Mouse (Mus musculus) stomach, embryonic 15.5 days (tissue): ENCODE results near the gene Mpc2. TPM values are rescaled to one million over a fixed set of nuclear protein-coding genes. Genes with fewer than 3 reads are reported as not detected.

ENCODE experiments used
- ATAC-seq: fragments of 200-750 bp; cut with Nextera tagmentation; 2 replicates; pipeline ENCODE4 v1.8.0; 2017; ENCODE audit warnings: low read depth, moderate number of reproducible peaks, moderate TSS enrichment; ENCODE audit not compliant: insufficient read depth, low FRiP score
- H3K27ac ChIP-seq: fragments of 300-500 bp; sonication (generic); 2 replicates; pipeline ENCODE4 v1.5.1; 2015; ENCODE audit warnings: mild to moderate bottlenecking, inconsistent platforms
- H3K27me3 ChIP-seq: fragments of 300-500 bp; sonication (generic); replicated peaks from 2 replicates; pipeline ENCODE4 v1.6.1; 2015; ENCODE audit warnings: inconsistent platforms
- H3K36me3 ChIP-seq: fragments of 300-500 bp; sonication (generic); 2 replicates; pipeline ENCODE4 v1.6.1; 2015; ENCODE audit warnings: inconsistent platforms
- H3K4me1 ChIP-seq: fragments of 300-500 bp; sonication (generic); 2 replicates; pipeline ENCODE4 v1.6.1; 2015; ENCODE audit warnings: inconsistent platforms
- H3K4me2 ChIP-seq: fragments of 300-500 bp; sonication (generic); 2 replicates; pipeline ENCODE4 v1.6.1; 2015; ENCODE audit warnings: mild to moderate bottlenecking, inconsistent platforms
- H3K4me3 ChIP-seq: fragments of 300-500 bp; sonication (generic); replicated peaks from 2 replicates; pipeline ENCODE4 v1.5.1; 2015; ENCODE audit warnings: inconsistent platforms
- H3K9ac ChIP-seq: fragments of 300-500 bp; sonication (generic); 2 replicates; pipeline ENCODE4 v1.6.1; 2015; ENCODE audit warnings: inconsistent platforms
- H3K9me3 ChIP-seq: fragments of 300-500 bp; sonication (generic); 2 replicates; pipeline ENCODE4 v1.6.1; 2016; ENCODE audit warnings: inconsistent platforms
- WGBS: fragments of 180-500 bp; shearing (Covaris S2); methylation state at CpG from one replicate; pipeline ENCODE4 v1.1.7; 2015; 5-methylcytosine and 5-hydroxymethylcytosine counted together
- polyA plus RNA-seq: library from polyadenylated mRNA; unstranded; fragments of >200 nt; fragmentation: Nextera tagmentation; extraction: Ambion mirVana; gene quantifications from 2 replicates; pipeline ENCODE4 v1.2.1, GENCODE M21; 2015

Gene Mpc2
- polyA plus RNA-seq, 1 experiment from 2014 or later: 159 TPM

DNA sequence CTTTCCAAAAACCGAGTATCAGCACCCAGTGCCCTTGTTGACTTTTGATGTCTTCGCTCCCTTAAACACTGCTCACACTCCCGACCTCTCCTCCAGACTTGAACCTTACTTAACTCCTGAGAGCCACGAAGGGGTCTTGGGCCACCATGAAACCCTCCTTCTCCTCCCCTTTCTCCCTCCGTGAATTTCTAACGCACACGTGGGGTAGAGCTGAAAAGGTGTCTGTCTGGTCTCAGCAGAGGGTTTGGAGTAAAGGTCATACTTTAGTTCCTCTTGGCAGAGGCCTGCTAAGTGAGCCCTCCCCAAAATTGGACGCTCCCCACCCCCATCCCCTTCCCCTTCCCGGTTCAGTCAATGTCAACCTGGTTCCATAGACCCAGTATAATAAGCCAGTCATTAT lies 1.2 kb downstream of the Mpc2 start:
- no peak for ATAC-seq
- H3K27ac ChIP-seq: peak overlapping the region; percentile 89
- 2% methylated on average over 9 of the region's 9 CpGs for WGBS

DNA sequence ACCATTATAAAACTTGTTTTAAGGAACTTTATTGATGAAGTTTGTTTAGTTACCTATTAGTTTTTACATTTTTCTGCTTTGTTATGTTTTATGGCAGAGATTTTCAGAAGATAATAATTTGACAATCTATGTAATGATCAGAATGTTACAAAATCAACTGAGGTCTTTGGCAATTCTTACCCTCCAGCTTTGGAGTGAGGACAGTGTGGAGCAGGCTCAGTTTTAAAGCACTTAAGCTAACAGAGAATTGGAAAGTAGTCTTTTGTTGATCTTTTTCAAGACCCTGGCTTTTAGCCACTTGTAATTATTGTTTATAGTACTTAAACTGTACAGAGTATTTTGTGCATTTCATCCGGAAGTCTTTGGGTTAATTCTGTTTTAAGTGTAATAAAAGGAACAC lies 2.4 kb downstream of the Mpc2 start:
- H3K4me3 ChIP-seq: no peak overlapping the region

More for the DNA sequence above, 1.2 kb downstream of the Mpc2 start:
- Histone ChIP-seq H3K27me3 (no peaks in the 10 kb centered on the region), H3K9me3 (no peaks in the 10 kb centered on the region), H3K4me3 (peak overlapping the region; percentile 87), H3K9ac (peak overlapping the region; percentile 68), H3K36me3 (no peaks in the 10 kb centered on the region), H3K4me1 (0 out of 2 replicates have a peak, but pooled peaks cover 3% of the 10 kb centered on the region), H3K4me2 (peak overlapping the region; percentile 72)

DNA sequence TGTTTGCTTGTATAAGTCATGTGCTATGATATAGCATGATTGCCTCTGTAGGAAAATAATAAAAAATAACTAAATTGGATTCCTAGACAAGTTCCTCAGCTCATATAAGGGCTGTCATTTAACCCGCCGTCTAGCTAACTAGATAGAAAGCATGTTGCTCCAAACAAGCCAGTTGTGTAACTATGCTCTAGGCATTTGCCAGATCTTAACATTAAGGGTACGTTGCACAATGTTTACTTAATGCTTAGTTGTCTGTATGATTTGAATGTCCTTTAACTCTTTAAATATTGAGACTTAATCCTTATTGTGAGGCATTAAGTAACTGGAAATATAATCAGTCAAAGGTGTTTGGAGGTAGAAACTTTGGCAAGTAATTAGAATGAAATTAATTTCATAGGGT lies 4.1 kb downstream of the Mpc2 start:
- H3K4me1 ChIP-seq: 0 out of 2 replicates have a peak, but pooled peaks cover 3% of the 10 kb centered on the region
- no peak overlapping the region for H3K4me3 ChIP-seq
- no peaks in the 10 kb centered on the region for H3K36me3 ChIP-seq
- H3K4me2 ChIP-seq: no peak overlapping the region
- no peak for ATAC-seq
- H3K9ac ChIP-seq: no peak overlapping the region
- H3K27ac ChIP-seq: no peak overlapping the region
- WGBS: 64% methylated on average over 3 of the region's 3 CpGs
- H3K27me3 ChIP-seq: no peaks in the 10 kb centered on the region
- no peaks in the 10 kb centered on the region for H3K9me3 ChIP-seq

More for the DNA sequence above, 2.4 kb downstream of the Mpc2 start:
- H3K4me2 ChIP-seq: no peak overlapping the region
- 0 out of 2 replicates have a peak, but pooled peaks cover 3% of the 10 kb centered on the region for H3K4me1 ChIP-seq
- no peaks in the 10 kb centered on the region for H3K27me3 ChIP-seq
- H3K27ac ChIP-seq: no peak overlapping the region
- WGBS: 71% methylated on average over 1 of the region's 1 CpGs
- no peaks in the 10 kb centered on the region for H3K9me3 ChIP-seq
- H3K36me3 ChIP-seq: no peaks in the 10 kb centered on the region
- no peak for ATAC-seq
- H3K9ac ChIP-seq: no peak overlapping the region

DNA sequence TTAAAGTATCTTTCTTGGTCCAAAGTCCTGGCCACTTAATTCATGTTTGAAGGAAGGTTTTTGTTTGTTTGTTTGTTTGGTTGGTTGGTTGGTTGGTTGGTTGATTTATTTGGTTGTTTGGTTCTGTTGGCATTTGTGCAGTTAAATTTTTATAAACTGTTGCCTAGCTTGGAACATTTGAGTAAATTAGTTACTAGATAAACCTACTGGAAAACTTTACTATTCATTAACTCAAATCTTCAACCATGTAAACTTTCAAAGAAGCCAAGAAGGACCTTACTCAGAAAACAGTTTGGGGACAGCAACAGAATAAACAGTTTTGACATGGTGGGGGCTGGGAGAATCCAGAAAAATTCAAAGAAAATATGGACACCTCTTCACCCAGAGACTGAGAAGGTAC lies 8.5 kb downstream of the Mpc2 start:
- Histone ChIP-seq H3K9me3 (no peaks in the 10 kb centered on the region), H3K4me2 (no peak overlapping the region), H3K4me1 (no peaks in the 10 kb centered on the region), H3K27me3 (no peaks in the 10 kb centered on the region), H3K36me3 (no peaks in the 10 kb centered on the region), H3K4me3 (no peak overlapping the region), H3K9ac (no peak overlapping the region), H3K27ac (no peak overlapping the region)
- ATAC-seq: no peak

DNA sequence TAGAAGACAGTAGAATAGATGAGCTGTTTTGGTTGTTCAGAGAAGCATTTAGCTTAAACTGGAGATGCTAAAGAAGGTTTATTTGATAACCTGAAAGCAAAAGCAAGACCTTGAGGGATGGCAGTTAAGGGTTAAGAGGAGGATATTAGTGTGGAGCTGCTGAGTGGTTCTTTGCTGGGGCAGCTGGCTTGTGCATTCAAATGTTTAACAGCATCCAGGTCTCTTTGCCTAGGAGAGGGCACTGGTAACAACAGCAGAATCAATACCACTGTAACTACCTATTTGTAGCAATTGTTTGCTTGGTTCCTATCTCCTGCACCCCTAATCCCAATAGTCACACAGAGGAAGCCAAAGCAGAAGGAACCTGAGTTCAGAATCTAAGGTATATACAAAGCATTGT lies 9.3 kb downstream of the Mpc2 start:
- Histone ChIP-seq H3K4me3 (no peak overlapping the region), H3K27ac (no peak overlapping the region), H3K27me3 (no peaks in the 10 kb centered on the region), H3K9ac (no peak overlapping the region), H3K9me3 (no peaks in the 10 kb centered on the region), H3K4me2 (no peak overlapping the region), H3K4me1 (no peaks in the 10 kb centered on the region), H3K36me3 (no peaks in the 10 kb centered on the region)
- no peak for ATAC-seq

DNA sequence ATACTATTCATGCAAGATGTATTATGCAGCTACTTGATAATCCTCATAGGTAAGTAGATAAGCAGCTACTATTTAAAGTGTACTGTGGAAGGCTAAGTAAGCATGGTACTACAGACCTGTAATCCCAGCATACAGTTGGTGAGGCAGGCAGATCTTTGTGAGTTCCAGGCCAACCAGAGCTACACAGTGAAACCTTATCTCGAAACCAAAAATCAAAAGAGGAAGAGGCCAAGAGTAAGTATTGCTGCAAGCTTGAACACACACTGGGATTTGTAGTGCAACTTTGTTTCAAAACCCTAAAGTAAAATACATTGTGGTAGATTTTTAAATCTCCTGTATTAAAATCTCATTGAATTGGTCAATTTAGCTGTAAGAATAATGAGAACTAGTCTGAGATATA lies 11.1 kb downstream of the Mpc2 start:
- Histone ChIP-seq H3K4me2 (no peak overlapping the region), H3K27ac (no peak overlapping the region), H3K4me3 (no peak overlapping the region), H3K9ac (no peak overlapping the region), H3K9me3 (no peaks in the 10 kb centered on the region), H3K36me3 (no peaks in the 10 kb centered on the region), H3K27me3 (no peaks in the 10 kb centered on the region), H3K4me1 (no peaks in the 10 kb centered on the region)
- WGBS: 80% methylated on average over 1 of the region's 1 CpGs
- ATAC-seq: no peak

DNA sequence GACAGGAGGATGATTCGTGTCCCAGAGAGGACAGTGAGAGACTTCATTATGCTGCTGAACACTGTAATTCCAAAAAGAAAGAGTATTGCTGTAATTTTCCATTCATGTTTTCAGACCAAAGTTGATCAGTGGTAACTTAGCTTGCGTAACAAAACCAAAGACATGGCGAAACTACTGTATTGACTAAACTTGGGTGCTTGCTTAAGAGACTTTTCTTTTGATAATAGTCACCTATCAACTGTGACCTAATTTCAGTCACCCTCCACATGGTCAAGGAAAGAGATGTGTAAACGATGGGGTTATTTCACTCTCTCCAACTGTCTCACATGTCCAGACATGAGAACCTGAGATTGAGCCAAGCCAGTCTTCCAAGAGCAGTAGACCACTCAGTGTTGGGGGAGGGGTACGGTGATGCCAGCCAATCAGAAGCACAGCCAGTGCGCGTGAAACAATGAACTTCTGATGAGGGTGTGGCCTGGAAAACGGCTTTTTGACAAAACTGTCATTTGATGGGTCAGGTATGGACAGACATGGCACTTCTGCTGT lies 24.3 kb downstream of the Mpc2 start, which contains the start of gene Adcy10:
Gene Adcy10, plus strand, starts transcription at position 496 of the 546 bp plus-strand sequence.
- Histone ChIP-seq H3K9me3 (no peaks in the 10 kb centered on the region), H3K4me2 (no peak within 1 kb of the TSS), H3K4me3 (no peak within 1 kb of the TSS), H3K36me3 (no peaks in the 10 kb centered on the region), H3K9ac (no peak within 1 kb of the TSS), H3K27me3 (no peaks in the 10 kb centered on the region), H3K4me1 (no peaks in the 10 kb centered on the region), H3K27ac (no peak within 1 kb of the TSS)
- no peak for ATAC-seq
- 89% methylated on average over 8 of the region's 8 CpGs for WGBS

DNA sequence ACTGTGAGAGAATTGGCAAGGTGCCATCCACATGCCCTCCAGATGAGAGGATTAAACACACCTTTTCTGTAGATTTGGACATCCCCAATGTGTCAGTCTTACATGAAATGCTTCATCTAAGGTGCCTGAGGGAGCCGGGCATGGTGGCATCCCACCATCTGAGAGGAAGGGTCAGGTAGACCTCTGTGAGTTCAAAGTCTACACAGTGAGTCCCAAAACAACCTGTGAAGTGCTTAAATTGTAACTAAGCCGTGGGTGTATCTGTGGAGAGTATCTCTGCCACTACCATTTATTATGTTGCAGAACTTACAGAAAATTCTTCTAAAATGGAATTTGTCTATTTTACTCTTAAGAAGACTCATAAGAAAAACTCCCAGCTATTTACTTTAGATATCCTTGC lies 25.7 kb downstream of the Mpc2 start:
- no peaks in the 10 kb centered on the region for H3K9me3 ChIP-seq
- no peak overlapping the region for H3K4me2 ChIP-seq
- H3K4me3 ChIP-seq: no peak overlapping the region
- H3K27me3 ChIP-seq: no peaks in the 10 kb centered on the region
- no peaks in the 10 kb centered on the region for H3K36me3 ChIP-seq
- WGBS: 85% methylated on average over 2 of the region's 2 CpGs
- no peak overlapping the region for H3K27ac ChIP-seq
- ATAC-seq: no peak
- no peaks in the 10 kb centered on the region for H3K4me1 ChIP-seq
- no peak overlapping the region for H3K9ac ChIP-seq

DNA sequence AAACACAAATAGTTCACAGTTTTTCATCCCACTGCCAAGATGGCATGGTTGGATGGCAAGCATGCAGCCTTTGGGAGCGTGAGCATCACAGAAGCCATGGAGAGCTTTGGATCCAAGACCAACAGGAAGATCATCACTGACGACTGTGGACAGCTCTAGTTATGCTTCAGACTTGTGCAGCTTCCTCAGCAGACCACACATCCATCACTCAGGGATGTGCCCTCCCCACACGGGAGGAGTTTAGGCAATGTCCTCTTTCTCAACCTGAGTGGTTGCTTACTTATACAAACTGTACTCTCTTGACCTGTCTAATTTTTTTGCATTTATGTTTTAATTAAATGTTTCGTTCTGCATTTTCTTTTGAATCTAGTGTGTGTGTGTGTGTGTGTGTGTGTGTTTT lies 28.8 kb downstream of the Mpc2 start:
- Histone ChIP-seq H3K36me3 (no peaks in the 10 kb centered on the region), H3K4me3 (no peak overlapping the region), H3K4me2 (no peak overlapping the region), H3K27me3 (no peaks in the 10 kb centered on the region), H3K9me3 (no peaks in the 10 kb centered on the region), H3K27ac (no peak overlapping the region), H3K4me1 (no peaks in the 10 kb centered on the region), H3K9ac (no peak overlapping the region)
- 80% methylated on average over 4 of the region's 4 CpGs for WGBS
- ATAC-seq: no peak

DNA sequence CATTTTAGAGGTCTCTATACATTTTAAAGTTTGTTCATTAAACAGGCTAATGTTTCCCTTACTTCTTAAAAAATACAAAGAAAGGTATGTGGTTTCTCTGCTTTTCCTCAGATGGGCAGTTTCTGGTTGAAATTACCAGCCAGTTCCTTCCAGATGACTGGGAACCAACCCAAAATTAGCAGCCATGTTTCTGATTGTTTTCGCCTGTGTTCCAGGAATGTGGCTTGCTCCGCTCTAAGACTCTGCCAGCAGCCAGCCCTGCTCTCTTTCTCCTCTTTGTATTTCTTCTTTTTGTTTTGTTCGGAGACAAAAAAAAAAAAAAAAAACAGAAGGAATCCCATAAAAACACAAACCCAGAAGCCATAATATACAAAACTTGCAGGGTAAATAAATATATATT lies 38.4 kb downstream of the Mpc2 start:
- H3K4me3 ChIP-seq: no peak overlapping the region
- 53% methylated on average over 3 of the region's 3 CpGs for WGBS
- H3K27me3 ChIP-seq: no peaks in the 10 kb centered on the region
- no peak overlapping the region for H3K4me2 ChIP-seq
- no peaks in the 10 kb centered on the region for H3K9me3 ChIP-seq
- H3K36me3 ChIP-seq: no peaks in the 10 kb centered on the region
- ATAC-seq: no peak
- H3K9ac ChIP-seq: no peak overlapping the region
- H3K27ac ChIP-seq: no peak overlapping the region
- H3K4me1 ChIP-seq: no peaks in the 10 kb centered on the region

DNA sequence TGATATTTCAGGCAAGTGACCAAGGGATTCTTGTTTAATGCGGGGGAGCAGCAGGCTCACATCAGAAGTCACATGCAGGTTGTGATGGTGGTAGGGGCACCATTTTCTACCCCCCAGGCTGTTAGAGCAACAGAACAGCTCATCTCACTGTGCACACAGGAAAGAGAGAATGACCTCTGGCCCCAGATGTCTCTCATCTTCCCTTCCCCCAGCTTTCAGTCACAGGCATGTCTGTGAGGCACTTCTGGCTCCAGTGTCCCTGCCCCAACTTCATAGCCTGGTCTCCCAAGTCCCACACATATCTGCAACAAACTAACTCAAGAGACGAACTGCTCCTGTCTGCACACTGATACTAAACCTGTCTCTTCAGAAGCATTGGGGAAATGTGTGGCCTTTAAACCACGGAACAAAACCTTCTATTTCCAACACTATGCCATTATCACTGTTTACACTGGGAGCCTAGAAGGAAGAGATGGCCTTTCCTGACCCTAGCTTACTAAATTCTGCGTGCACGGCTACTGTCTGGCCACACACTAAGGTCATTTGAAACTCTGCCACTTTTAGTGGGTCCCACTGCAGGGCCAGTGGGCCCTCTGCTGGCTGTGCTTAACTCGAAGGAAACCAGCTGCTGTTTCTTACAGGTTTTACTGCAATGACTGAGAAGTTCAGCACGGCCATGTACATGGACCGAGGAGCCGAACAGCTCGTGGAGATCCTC lies 43.0 kb downstream of the Mpc2 start:
- no peaks in the 10 kb centered on the region for H3K9me3 ChIP-seq
- ATAC-seq: peak; percentile 31; the same call in 1 of the 2 replicates
- H3K27me3 ChIP-seq: no peaks in the 10 kb centered on the region
- no peaks in the 10 kb centered on the region for H3K4me1 ChIP-seq
- H3K27ac ChIP-seq: no peak overlapping the region
- 20% methylated on average over 10 of the region's 10 CpGs for WGBS
- no peak overlapping the region for H3K4me2 ChIP-seq
- H3K9ac ChIP-seq: no peak overlapping the region
- no peaks in the 10 kb centered on the region for H3K36me3 ChIP-seq
- H3K4me3 ChIP-seq: no peak overlapping the region

DNA sequence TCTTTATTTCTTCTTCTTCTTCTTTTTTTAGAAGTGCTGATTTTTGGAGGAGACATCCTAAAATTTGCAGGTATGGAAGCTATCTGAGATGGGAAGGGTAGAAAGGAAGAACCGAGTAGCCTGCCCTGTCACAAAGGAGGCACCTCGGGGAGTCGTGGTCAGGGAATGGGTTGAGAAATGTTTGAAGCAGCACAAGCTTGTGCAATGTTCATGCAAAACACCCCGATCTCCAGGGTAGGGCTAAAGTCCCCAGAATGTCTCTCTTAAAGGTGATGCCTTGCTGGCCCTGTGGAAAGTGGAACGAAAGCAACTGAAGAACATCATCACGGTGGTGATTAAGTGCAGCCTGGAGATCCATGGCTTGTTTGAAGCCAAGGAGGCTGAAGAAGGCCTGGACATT lies 45.9 kb downstream of the Mpc2 start:
- Histone ChIP-seq H3K9me3 (no peaks in the 10 kb centered on the region), H3K36me3 (no peaks in the 10 kb centered on the region), H3K27me3 (no peaks in the 10 kb centered on the region), H3K4me1 (no peaks in the 10 kb centered on the region), H3K9ac (no peak overlapping the region), H3K4me3 (no peak overlapping the region), H3K4me2 (no peak overlapping the region), H3K27ac (no peak overlapping the region)
- no peak for ATAC-seq
- 80% methylated on average over 6 of the region's 6 CpGs for WGBS
